ENCODE assay signal across 8 mouse cellular contexts in the genomic region with DNA sequence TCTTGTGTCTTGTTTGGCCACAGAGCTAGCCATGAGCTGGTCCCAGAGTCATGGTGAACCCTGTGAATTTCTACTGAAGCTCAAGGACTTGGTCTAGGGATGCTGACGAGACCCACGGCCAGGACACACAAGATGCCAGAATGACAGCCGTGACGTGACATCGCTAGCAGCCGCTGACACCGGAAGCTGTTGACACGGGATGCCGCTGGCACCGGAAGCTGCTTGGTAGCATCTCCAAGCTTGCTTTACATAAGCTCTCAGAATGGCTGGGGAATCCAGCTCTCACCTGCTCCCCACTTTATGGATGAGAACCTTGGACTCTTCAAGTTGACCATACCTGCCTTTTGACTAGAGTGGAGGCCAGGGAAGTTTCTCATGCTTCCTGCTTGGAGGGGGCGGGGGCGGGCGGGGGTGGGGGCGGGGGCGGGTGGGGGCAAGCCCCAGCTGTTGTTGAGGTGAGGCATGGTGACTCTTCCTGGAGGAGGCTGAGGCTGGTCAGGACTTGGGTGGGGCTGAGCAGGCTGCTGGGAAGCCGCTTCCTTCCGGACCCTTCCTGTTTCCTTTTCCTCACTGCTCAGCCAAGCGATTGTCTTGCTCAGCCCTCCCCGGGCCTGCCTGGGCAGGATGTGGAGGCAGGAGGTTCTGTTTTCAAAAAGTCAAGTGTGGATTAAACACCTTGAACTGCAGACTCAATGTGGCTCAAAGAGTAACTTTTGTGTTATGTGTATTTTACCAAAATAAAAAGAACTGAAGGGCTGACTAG. TPM values are rescaled to one million over a fixed set of nuclear protein-coding genes. Genes with fewer than 3 reads are reported as not detected.
DNase-seq lines count a peak whose midpoint lies in the region; ATAC-seq and TF ChIP-seq lines count a peak whose summit lies in the region.

No protein-coding gene starts in this region.

- H3K27me3 ChIP-seq in intestine, postnatal 0 days (replicated peaks; ENCODE audit: control insufficient read depth, insufficient read depth, low read length): no peaks in the 10 kb centered on the region
- no peaks in the 10 kb centered on the region for H3K27me3 ChIP-seq in forebrain, embryonic 15.5 days

- peak; percentile 56 for DNase-seq in gastrocnemius, postnatal 25 days
- DNase-seq in gastrocnemius, postnatal 36 days: no peak
- DNase-seq in heart, adult 11 months: peak; percentile 99
- DNase-seq in lung, adult 18-20 months: peak; percentile 70 to 80
- peak; percentile 51 to 54 for DNase-seq in thymus, postnatal 10 days (ENCODE audit: low spot score in 2 of 2)
- no peak for DNase-seq in cerebellum, postnatal 10 days

- H3K9ac ChIP-seq in intestine, postnatal 0 days (ENCODE audit: low read depth, low read length): no peak overlapping the region
- H3K9ac ChIP-seq in forebrain, embryonic 15.5 days (replicated peaks): no peak overlapping the region

- intact Hi-C loops in gastrocnemius, postnatal 36 days (cut with DNase I): no loop called here

- H3K4me2 ChIP-seq in intestine, postnatal 0 days (replicated peaks; ENCODE audit: low read depth): peak overlapping the region; percentile 24; the same call in 1 of the 2 replicates
- H3K4me2 ChIP-seq in forebrain, embryonic 15.5 days (replicated peaks): no peak overlapping the region

- ATAC-seq in intestine, postnatal 0 days: peak; percentile 77
- ATAC-seq in forebrain, embryonic 15.5 days (replicated peaks): no peak

- H3K36me3 ChIP-seq in intestine, postnatal 0 days (ENCODE audit: control insufficient read depth, insufficient read depth): no peaks in the 10 kb centered on the region
- H3K36me3 ChIP-seq in forebrain, embryonic 15.5 days: no peaks in the 10 kb centered on the region

- H3K27ac ChIP-seq in intestine, postnatal 0 days (ENCODE audit: low read depth, low read length): peak overlapping the region; percentile 55; the same call in 1 of the 2 replicates
- no peak overlapping the region for H3K27ac ChIP-seq in forebrain, embryonic 15.5 days (replicated peaks)

- H3K9me3 ChIP-seq in intestine, postnatal 0 days (ENCODE audit: control insufficient read depth): no peaks in the 10 kb centered on the region
- no peaks in the 10 kb centered on the region for H3K9me3 ChIP-seq in forebrain, embryonic 15.5 days

- peaks cover 12% of the 10 kb centered on the region; the same call in 1 of the 2 replicates for H3K4me1 ChIP-seq in intestine, postnatal 0 days (replicated peaks; ENCODE audit: control insufficient read depth, insufficient read depth, low read length)
- H3K4me1 ChIP-seq in forebrain, embryonic 15.5 days: peaks cover 31% of the 10 kb centered on the region

- no peak overlapping the region for H3K4me3 ChIP-seq in intestine, postnatal 0 days (ENCODE audit: low read depth, low read length)
- H3K4me3 ChIP-seq in forebrain, embryonic 15.5 days: no peak overlapping the region

- TF ChIP-seq CTCF in intestine, postnatal 0 days (IDR thresholded peaks at IDR 0.05; ENCODE audit: low read depth): no peak

- 50% methylated on average over 19 of the region's 19 CpGs for WGBS in intestine, postnatal 0 days
- 86% methylated on average over 19 of the region's 19 CpGs for WGBS in forebrain, embryonic 15.5 days

RNA-seq across cellular contexts. Expression of a gene that starts 47.2 kb away (rescaled TPM):
- 1 to 10 TPM; 2.3 TPM for total RNA-seq in gastrocnemius, postnatal 25 days (2021)
- total RNA-seq in gastrocnemius, postnatal 36 days (2021): 1 to 10 TPM; 2.5 to 3.4 TPM
- polyA plus RNA-seq in intestine, postnatal 0 days (2015; fragmentation: Nextera tagmentation; extraction: Ambion mirVana): 0.53 and 0.63 TPM in 2 replicates
- 0.63 and 1.4 TPM in 2 replicates for polyA plus RNA-seq in forebrain, embryonic 15.5 days (2015; fragmentation: Nextera tagmentation; extraction: Ambion mirVana)

Comparison
In these comparisons a context has a peak if more than half of its experiments do, and no peak if none do; other contexts are left out.
1. DNase-seq: peak in gastrocnemius, postnatal 25 days (single experiment), heart, adult 11 months (single experiment), lung, adult 18-20 months (2 of 2) and thymus, postnatal 10 days (2 of 2); none in gastrocnemius, postnatal 36 days (0 of 2) and cerebellum, postnatal 10 days (0 of 2).